10 mouse cellular contexts compared by ENCODE assay signal in the genomic region with DNA sequence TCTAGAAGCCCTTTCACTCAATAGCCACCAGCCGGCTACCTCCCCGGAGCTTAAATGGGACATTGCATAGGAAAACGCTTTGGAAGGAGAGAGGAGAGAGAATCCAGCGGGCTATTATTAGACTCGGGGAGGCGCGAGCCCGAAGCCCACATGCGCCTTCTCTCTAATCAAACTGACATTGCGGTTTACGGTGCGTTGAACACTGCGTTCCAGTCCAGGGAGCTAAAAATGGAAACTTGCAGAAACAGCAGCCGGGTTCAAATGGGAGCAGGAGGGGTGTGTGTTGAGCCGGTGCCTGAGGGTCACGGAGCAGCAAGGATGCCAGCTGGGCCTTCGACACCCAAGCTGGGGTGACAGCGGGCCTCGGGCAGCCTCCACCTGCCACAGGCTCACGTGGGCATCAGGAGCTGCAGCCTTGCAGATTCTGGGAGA.
DNase-seq lines count a peak whose midpoint lies in the region; ATAC-seq and TF ChIP-seq lines count a peak whose summit lies in the region.
"Had no signal": no experiment of that assay in that cellular context is flagged by ENCODE, and none has a peak within 500 bp of the region (broad histone marks: within the 10 kb centered on the region; RNA-seq: fewer than 3 reads in every experiment).

No protein-coding gene starts in this region.

- peak; percentile 6 for DNase-seq in kidney, adult 11 months
- no peak for DNase-seq in kidney, postnatal 10 days
- peak; percentile 84 to 88 for DNase-seq in heart, postnatal 10 days
- DNase-seq in layer of hippocampus, postnatal 25 days (ENCODE audit: extremely low spot score in 1 of 2, low spot score in 1 of 2), result peak; percentile 28 to 33
- peak; percentile 59 for DNase-seq in right cerebral cortex, adult 18-20 months
- no peak for DNase-seq in lung, postnatal 0 days (ENCODE audit: low spot score)

- H3K9ac ChIP-seq in lung, postnatal 0 days (replicated peaks; ENCODE audit: low read depth), result no peak overlapping the region
- H3K9ac ChIP-seq: limb, embryonic 13.5 days; stomach, embryonic 15.5 days had no signal

- H3K9me3 ChIP-seq in lung, postnatal 0 days (ENCODE audit: low read length), result no peaks in the 10 kb centered on the region; the same call in 1 of the 2 replicates
- H3K9me3 ChIP-seq: limb, embryonic 13.5 days; stomach, embryonic 15.5 days had no signal

- TF ChIP-seq EP300 in lung, postnatal 0 days (IDR thresholded peaks at IDR 0.05), result no peak

- H3K27me3 ChIP-seq in lung, postnatal 0 days (replicated peaks; ENCODE audit: insufficient read depth, low read length), result no peaks in the 10 kb centered on the region
- H3K27me3 ChIP-seq: limb, embryonic 13.5 days; stomach, embryonic 15.5 days had no signal

- H3K36me3 ChIP-seq in lung, postnatal 0 days (ENCODE audit: insufficient read depth, low read length), result no peaks in the 10 kb centered on the region
- H3K36me3 ChIP-seq: limb, embryonic 13.5 days; stomach, embryonic 15.5 days had no signal

- intact Hi-C loops in heart, postnatal 10 days (cut with DNase I), result no loop called here

- no peak overlapping the region for H3K4me3 ChIP-seq in lung, postnatal 0 days (ENCODE audit: low read depth, low read length)
- H3K4me3 ChIP-seq: limb, embryonic 13.5 days; stomach, embryonic 15.5 days had no signal

- no peaks in the 10 kb centered on the region for H3K4me1 ChIP-seq in lung, postnatal 0 days (ENCODE audit: insufficient read depth, low read depth, low read length)
- H3K4me1 ChIP-seq: limb, embryonic 13.5 days; stomach, embryonic 15.5 days had no signal

- WGBS in lung, postnatal 0 days, result 83% methylated on average over 20 of the region's 20 CpGs

- no peak overlapping the region for H3K4me2 ChIP-seq in lung, postnatal 0 days (replicated peaks; ENCODE audit: low read depth, low read length)
- H3K4me2 ChIP-seq: limb, embryonic 13.5 days; stomach, embryonic 15.5 days had no signal

- peak; percentile 77 for ATAC-seq in frontal cortex, adult (ENCODE audit: low TSS enrichment)
- no peak for ATAC-seq in megakaryocyte, adult 5-6 weeks (ENCODE audit: poor library complexity, severe bottlenecking)
- ATAC-seq in lung, postnatal 0 days, result no peak

- no peak for TF ChIP-seq CTCF in lung, postnatal 0 days (IDR thresholded peaks at IDR 0.05)

- H3K27ac ChIP-seq in lung, postnatal 0 days (ENCODE audit: low read length), result no peak overlapping the region
- H3K27ac ChIP-seq: limb, embryonic 13.5 days; stomach, embryonic 15.5 days had no signal

Comparison
In these comparisons a context has a peak if more than half of its experiments do, and no peak if none do; other contexts are left out.
1. DNase-seq: peak in kidney, adult 11 months (single experiment), heart, postnatal 10 days (2 of 2), layer of hippocampus, postnatal 25 days (2 of 2) and right cerebral cortex, adult 18-20 months (single experiment); none in kidney, postnatal 10 days (single experiment) and lung, postnatal 0 days (single experiment).